Mouse (Mus musculus): ENCODE results near the gene Hoxd12.

The Hoxd12 gene

GRCm38 (mm10) chr2:74682796-74683195, 8.0 kb downstream of the Hoxd12 start:
- DNase-seq: no peak

GRCm38 (mm10) chr2:74683471-74683951, 8.7 kb downstream of the Hoxd12 start:
- DNase-seq: no peak

GRCm38 (mm10) chr2:74684106-74684505, 9.3 kb downstream of the Hoxd12 start:
- no peak for DNase-seq

- DNase-seq: no peak
Observed at GRCm38 (mm10) chr2:74685059-74685603, 10.3 kb downstream of the Hoxd12 start.

GRCm38 (mm10) chr2:74686301-74686987, 11.6 kb downstream of the Hoxd12 start:
- peak in 1 of 2 experiments; percentile 25 for DNase-seq

- no peak for DNase-seq
Observed at GRCm38 (mm10) chr2:74686988-74687697, 12.3 kb downstream of the Hoxd12 start.

GRCm38 (mm10) chr2:74687698-74688555, 13.1 kb downstream of the Hoxd12 start:
- no peak for DNase-seq

- no peak for DNase-seq
Observed at GRCm38 (mm10) chr2:74688795-74689573, 14.2 kb downstream of the Hoxd12 start.

GRCm38 (mm10) chr2:74689574-74690337, 14.9 kb downstream of the Hoxd12 start:
- DNase-seq: no peak

- no peak for DNase-seq
Observed at GRCm38 (mm10) chr2:74690338-74690716, 15.5 kb downstream of the Hoxd12 start.

- DNase-seq: no peak
Observed at GRCm38 (mm10) chr2:74691022-74691951, 16.5 kb downstream of the Hoxd12 start, which contains the start of gene Hoxd10. Gene Hoxd10, plus strand, starts transcription at chr2:74691924.

GRCm38 (mm10) chr2:74691995-74692807, 17.4 kb downstream of the Hoxd12 start:
- DNase-seq: no peak

GRCm38 (mm10) chr2:74692808-74693431, 18.1 kb downstream of the Hoxd12 start:
- DNase-seq: no peak

GRCm38 (mm10) chr2:74693432-74693827, 18.6 kb downstream of the Hoxd12 start:
- no peak for DNase-seq

- no peak for DNase-seq
Observed at GRCm38 (mm10) chr2:74694066-74694465, 19.3 kb downstream of the Hoxd12 start.

- DNase-seq: no peak
Observed at GRCm38 (mm10) chr2:74695383-74695782, 20.6 kb downstream of the Hoxd12 start.

- no peak for DNase-seq
Observed at GRCm38 (mm10) chr2:74695813-74696430, 21.1 kb downstream of the Hoxd12 start.
